In genomic region chr2:92058936-92059335, GRCm38 (mm10) we compare ENCODE assay signal across 8 mouse cellular contexts. TPM values are rescaled to one million over a fixed set of nuclear protein-coding genes. Genes with fewer than 3 reads are reported as not detected.
A peak's percentile ranks its signal among the peaks of the same experiment; 100 is the strongest.
DNase-seq lines count a peak whose midpoint lies in the region; ATAC-seq and TF ChIP-seq lines count a peak whose summit lies in the region.

No protein-coding gene starts in this region.

- intact Hi-C loops in heart, adult 2 months (cut with DNase I) = loop anchor here (1.0 to 5.0 kb wide), 7 partner anchors 32 to 1212 kb away; partner anchors contain the start of gene Mtch2

- H3K9me3 ChIP-seq in limb, embryonic 15.5 days = no peaks in the 10 kb centered on the region

- no peaks in the 10 kb centered on the region for H3K79me2 ChIP-seq in heart, adult 2 months (replicated peaks; ENCODE audit: control insufficient read depth, insufficient read depth, low read length)

- peak overlapping the region; percentile 68 for H3K9ac ChIP-seq in heart, adult 2 months (ENCODE audit: low read depth, low read length)
- H3K9ac ChIP-seq in limb, embryonic 15.5 days = peak overlapping the region; percentile 56

- no peak for TF ChIP-seq CTCF in heart, adult 2 months (IDR thresholded peaks at IDR 0.05)
- TF ChIP-seq CTCF in thymus, adult 2 months (IDR thresholded peaks at IDR 0.05; ENCODE audit: borderline replicate concordance, control insufficient read depth, extremely low read depth, insufficient read depth, low read length, poor library complexity) = no peak

- H3K4me2 ChIP-seq in limb, embryonic 15.5 days = peak overlapping the region; percentile 92

- 2% methylated on average over 11 of the region's 11 CpGs for WGBS in heart, adult 2 months
- 3% methylated on average over 11 of the region's 11 CpGs for WGBS in thymus, adult 2 months
- WGBS in limb, embryonic 15.5 days = 2% methylated on average over 11 of the region's 11 CpGs

- ATAC-seq in limb, embryonic 15.5 days (ENCODE audit: insufficient number of reproducible peaks, low FRiP score, low TSS enrichment, low read depth) = no peak

- H3K4me1 ChIP-seq in heart, adult 2 months (ENCODE audit: control insufficient read depth, insufficient read depth, low read length) = peaks cover 10% of the 10 kb centered on the region
- H3K4me1 ChIP-seq in thymus, adult 2 months (replicated peaks; ENCODE audit: control insufficient read depth, insufficient read depth, low read length) = peaks cover 19% of the 10 kb centered on the region
- H3K4me1 ChIP-seq in limb, embryonic 15.5 days = peaks cover 46% of the 10 kb centered on the region

- H3K36me3 ChIP-seq in heart, adult 2 months (ENCODE audit: control insufficient read depth, insufficient read depth, low read length) = no peaks in the 10 kb centered on the region
- no peaks in the 10 kb centered on the region for H3K36me3 ChIP-seq in thymus, adult 2 months (ENCODE audit: control insufficient read depth, insufficient read depth, low read length)
- H3K36me3 ChIP-seq in limb, embryonic 15.5 days = no peaks in the 10 kb centered on the region

- DNase-seq in heart, adult 2 months = no peak
- no peak for DNase-seq in heart, adult 8-10 months (ENCODE audit: low spot score)
- DNase-seq in thymus, adult 2 months = no peak
- DNase-seq in thymus, postnatal 25 days = no peak
- DNase-seq in B cell, adult 2 months = no peak
- DNase-seq in frontal cortex, postnatal 14 days (ENCODE audit: low spot score in 2 of 2) = no peak
- no peak for DNase-seq in gastrocnemius, adult 8-10 months (ENCODE audit: low spot score in 2 of 2)

- H3K4me3 ChIP-seq in heart, adult 2 months = peak overlapping the region; percentile 48
- peak overlapping the region; percentile 28 for H3K4me3 ChIP-seq in thymus, adult 2 months (ENCODE audit: control insufficient read depth, insufficient read depth, low read length)
- peak overlapping the region; percentile 61 for H3K4me3 ChIP-seq in limb, embryonic 15.5 days

- no peak for TF ChIP-seq EP300 in heart, adult 2 months (IDR thresholded peaks at IDR 0.05; ENCODE audit: insufficient read depth, low read depth, low read length)

- H3K27ac ChIP-seq in heart, adult 2 months = peak overlapping the region; percentile 75
- H3K27ac ChIP-seq in thymus, adult 2 months (ENCODE audit: control insufficient read depth, insufficient read depth, low read length) = no peak overlapping the region
- peak overlapping the region; percentile 33; the same call in 1 of the 2 replicates for H3K27ac ChIP-seq in limb, embryonic 15.5 days

- no peak for TF ChIP-seq POLR2A in heart, adult 2 months (IDR thresholded peaks at IDR 0.05; ENCODE audit: insufficient read depth, low read depth, low read length)
- no peak for TF ChIP-seq POLR2A in thymus, adult 2 months (IDR thresholded peaks at IDR 0.05; ENCODE audit: control insufficient read depth, extremely low read depth, insufficient read depth, low read length, poor library complexity)

- no peaks in the 10 kb centered on the region for H3K27me3 ChIP-seq in heart, adult 2 months (ENCODE audit: control insufficient read depth, insufficient read depth, low read length)
- H3K27me3 ChIP-seq in thymus, adult 2 months (ENCODE audit: control insufficient read depth, insufficient read depth, low read length) = peaks cover 13% of the 10 kb centered on the region; the same call in 1 of the 2 replicates
- H3K27me3 ChIP-seq in limb, embryonic 15.5 days = peaks cover 22% of the 10 kb centered on the region

RNA-seq across cellular contexts. Expression of gene Phf21a, which starts 34.0 kb away (rescaled TPM):
- 10 to 100 TPM; 26.4 to 30.2 TPM for total RNA-seq in heart, adult 2 months (2021)
- 27.6 and 29.5 TPM in 2 replicates for polyA plus RNA-seq in heart, adult 2 months (2012; rRNA removed)
- total RNA-seq in heart, adult 8-10 months (2022) = 10 to 100 TPM; 24.3 to 30.5 (median 28.2) TPM
- polyA plus RNA-seq in thymus, adult 2 months (2012; rRNA removed) = 81.1 and 81.6 TPM in 2 replicates
- polyA plus RNA-seq in limb, embryonic 15.5 days (2015; fragmentation: Nextera tagmentation; extraction: Ambion mirVana) = 33.0 and 34.9 TPM in 2 replicates
- total RNA-seq in gastrocnemius, adult 8-10 months (2022) = 10 to 100 TPM; 20.7 to 25.6 (median 22.4) TPM

RNA-seq across cellular contexts. Expression of gene Creb3l1, which starts 34.6 kb away (rescaled TPM):
- total RNA-seq in heart, adult 2 months (2021) = 1 to 10 TPM; 3.8 to 5.8 TPM
- polyA plus RNA-seq in heart, adult 2 months (2012; rRNA removed) = 3.3 and 4.5 TPM in 2 replicates
- 1 to 10 TPM; 2.5 to 4.0 (median 3.1) TPM for total RNA-seq in heart, adult 8-10 months (2022)
- 1.7 and 1.8 TPM in 2 replicates for polyA plus RNA-seq in thymus, adult 2 months (2012; rRNA removed)
- 30.4 and 31.9 TPM in 2 replicates for polyA plus RNA-seq in limb, embryonic 15.5 days (2015; fragmentation: Nextera tagmentation; extraction: Ambion mirVana)
- total RNA-seq in gastrocnemius, adult 8-10 months (2022) = 1 to 10 TPM in 3 of 4 experiments, under 1 TPM in 1; 0.41 to 2.1 (median 1.4) TPM
